Mouse (Mus musculus) myocyte (in vitro differentiated cells): ENCODE measurements around the gene Hexim1. TPM values are rescaled to one million over a fixed set of nuclear protein-coding genes. Genes with fewer than 3 reads are reported as not detected.

Experiments
- H3K27me3 ChIP-seq: one replicate; pipeline ENCODE4 v1.6.1; 2011; ENCODE audit not compliant: control insufficient read depth, insufficient read depth, insufficient read length
- H3K36me3 ChIP-seq: one replicate; pipeline ENCODE4 v1.6.1; 2011; ENCODE audit not compliant: control insufficient read depth, insufficient read depth
- H3K4me2 ChIP-seq: one replicate; pipeline ENCODE4 v1.6.1; 2011; ENCODE audit warnings: low read depth, control low read depth
- H3K4me3 ChIP-seq: one replicate; pipeline ENCODE4 v1.5.1; 2011; ENCODE audit warnings: mild to moderate bottlenecking, control low read depth, moderate library complexity
- H3K79me2 ChIP-seq: one replicate; pipeline ENCODE4 v1.6.1; 2011; ENCODE audit not compliant: control insufficient read depth, insufficient read depth
- H3ac ChIP-seq: one replicate; pipeline ENCODE4 v1.6.1; 2011; ENCODE audit not compliant: control insufficient read depth, insufficient read length
- CEBPB ChIP-seq: IDR thresholded peaks from 2 replicates; pipeline ENCODE4 v1.6.1; 2011; ENCODE audit warnings: mild to moderate bottlenecking, moderate library complexity; ENCODE audit not compliant: poor library complexity, insufficient read depth, severe bottlenecking
- E2F4 ChIP-seq: IDR thresholded peaks from one replicate; pipeline ENCODE4 v1.6.1; 2011; ENCODE audit warnings: mild to moderate bottlenecking, control low read depth, moderate library complexity; ENCODE audit not compliant: insufficient read depth
- MAX ChIP-seq: IDR thresholded peaks from one replicate; pipeline ENCODE4 v1.6.1; 2011; ENCODE audit warnings: low read depth, mild to moderate bottlenecking, control low read depth
- MYOD1 ChIP-seq, 3 experiments: IDR thresholded peaks; one replicate each; pipeline ENCODE4 v1.6.1; 2011; ENCODE audit warnings: control low read depth in 2 of 3, low read depth in 2 of 3, mild to moderate bottlenecking in 2 of 3, moderate library complexity in 1 of 3; ENCODE audit not compliant: insufficient read length in 2 of 3, control insufficient read depth in 1 of 3
- MYOG ChIP-seq, 3 experiments: IDR thresholded peaks; one replicate each; pipeline ENCODE4 v1.6.1; 2011; ENCODE audit warnings: control low read depth in 2 of 3, low read depth in 2 of 3, mild to moderate bottlenecking in 2 of 3; ENCODE audit not compliant: insufficient read length in 2 of 3, control insufficient read depth in 1 of 3, insufficient read depth in 1 of 3
- POLR2A ChIP-seq: IDR thresholded peaks from one replicate; pipeline ENCODE4 v1.6.1; 2011; ENCODE audit warnings: low read depth, mild to moderate bottlenecking, control low read depth, moderate library complexity; ENCODE audit not compliant: insufficient read length
- POLR2AphosphoS2 ChIP-seq: IDR thresholded peaks from one replicate; pipeline ENCODE4 v1.6.1; 2011; ENCODE audit warnings: low read depth, control low read depth; ENCODE audit not compliant: insufficient read length
- REST ChIP-seq: IDR thresholded peaks from one replicate; pipeline ENCODE4 v1.6.1; 2011; ENCODE audit warnings: mild to moderate bottlenecking, control low read depth, moderate library complexity; ENCODE audit not compliant: insufficient read depth, insufficient read length
- SRF ChIP-seq: IDR thresholded peaks from one replicate; pipeline ENCODE4 v1.6.1; 2011; ENCODE audit warnings: low read depth; ENCODE audit not compliant: control insufficient read depth, insufficient read length
- TCF12 ChIP-seq: IDR thresholded peaks from one replicate; pipeline ENCODE4 v1.6.1; 2011; ENCODE audit warnings: mild to moderate bottlenecking, control low read depth; ENCODE audit not compliant: poor library complexity, insufficient read depth, severe bottlenecking
- TCF3 ChIP-seq: IDR thresholded peaks from one replicate; pipeline ENCODE4 v1.6.1; 2011; ENCODE audit warnings: low read depth, control low read depth; ENCODE audit not compliant: insufficient read length
- USF1 ChIP-seq: IDR thresholded peaks from one replicate; pipeline ENCODE4 v1.6.1; 2011; ENCODE audit warnings: low read depth, mild to moderate bottlenecking, control low read depth, moderate library complexity
- polyA plus RNA-seq: library from polyadenylated mRNA; unstranded; fragments of >200 nt; fragmentation: generic; extraction: Trizol; gene quantifications from one replicate; pipeline ENCODE4 v1.2.1, GENCODE M21; 2012; ENCODE audit warnings: missing spikeins

Gene Hexim1
- polyA plus RNA-seq, 1 experiment = 18.7 TPM

GRCm38 (mm10) chr11:103160738-103161137, 44.7 kb downstream of the Hexim1 start:
- Histone ChIP-seq H3K4me3 (no peak overlapping the region), H3K4me2 (no peak overlapping the region), H3K27me3 (no peaks in the 10 kb centered on the region), H3K79me2 (no peaks in the 10 kb centered on the region), H3K36me3 (no peaks in the 10 kb centered on the region), H3ac (no peak overlapping the region)
- TF ChIP-seq MAX (no peak), USF1 (no peak), TCF3 (no peak), MYOD1 (IDR thresholded peaks at IDR 0.05; ENCODE audit: control insufficient read depth in 1 of 3, insufficient read length in 2 of 3, low read depth in 2 of 3) (no peak), CEBPB (no peak), REST (no peak), POLR2AphosphoS2 (no peak), E2F4 (no peak), MYOG (IDR thresholded peaks at IDR 0.05; ENCODE audit: control insufficient read depth in 1 of 3, insufficient read depth in 1 of 3, insufficient read length in 2 of 3, low read depth in 2 of 3) (no peak), SRF (no peak), POLR2A (no peak), TCF12 (no peak)

GRCm38 (mm10) chr11:103161449-103161848, 45.4 kb downstream of the Hexim1 start:
- TF ChIP-seq SRF = no peak
- no peak for TF ChIP-seq TCF12
- TF ChIP-seq MYOD1 (IDR thresholded peaks at IDR 0.05; ENCODE audit: control insufficient read depth in 1 of 3, insufficient read length in 2 of 3, low read depth in 2 of 3) = no peak
- no peak for TF ChIP-seq POLR2AphosphoS2
- no peak for TF ChIP-seq USF1
- TF ChIP-seq MAX = no peak
- TF ChIP-seq POLR2A = no peak
- TF ChIP-seq E2F4 = no peak
- TF ChIP-seq REST = no peak
- TF ChIP-seq TCF3 = no peak
- no peak for TF ChIP-seq MYOG (IDR thresholded peaks at IDR 0.05; ENCODE audit: control insufficient read depth in 1 of 3, insufficient read depth in 1 of 3, insufficient read length in 2 of 3, low read depth in 2 of 3)
- no peak for TF ChIP-seq CEBPB
- no peak overlapping the region for H3ac ChIP-seq
- no peak overlapping the region for H3K4me3 ChIP-seq
- no peak overlapping the region for H3K4me2 ChIP-seq
- H3K27me3 ChIP-seq = no peaks in the 10 kb centered on the region
- H3K36me3 ChIP-seq = no peaks in the 10 kb centered on the region
- H3K79me2 ChIP-seq = no peaks in the 10 kb centered on the region

- no peak overlapping the region for H3ac ChIP-seq
- no peak overlapping the region for H3K4me3 ChIP-seq
- TF ChIP-seq CEBPB (no peak), POLR2AphosphoS2 (no peak), USF1 (no peak), MYOD1 (IDR thresholded peaks at IDR 0.05; ENCODE audit: control insufficient read depth in 1 of 3, insufficient read length in 2 of 3, low read depth in 2 of 3) (no peak), MYOG (IDR thresholded peaks at IDR 0.05; ENCODE audit: control insufficient read depth in 1 of 3, insufficient read depth in 1 of 3, insufficient read length in 2 of 3, low read depth in 2 of 3) (no peak)
- H3K79me2 ChIP-seq = no peaks in the 10 kb centered on the region
- no peaks in the 10 kb centered on the region for H3K36me3 ChIP-seq
- no peak overlapping the region for H3K4me2 ChIP-seq
- H3K27me3 ChIP-seq = no peaks in the 10 kb centered on the region
Observed at GRCm38 (mm10) chr11:103162132-103162531, 46.1 kb downstream of the Hexim1 start.

GRCm38 (mm10) chr11:103164391-103164790, 48.4 kb downstream of the Hexim1 start:
- no peaks in the 10 kb centered on the region for H3K79me2 ChIP-seq
- H3K27me3 ChIP-seq = no peaks in the 10 kb centered on the region
- H3K4me2 ChIP-seq = no peak overlapping the region
- H3ac ChIP-seq = no peak overlapping the region
- TF ChIP-seq MAX (no peak), CEBPB (no peak), SRF (no peak), POLR2AphosphoS2 (no peak), MYOG (IDR thresholded peaks at IDR 0.05; ENCODE audit: control insufficient read depth in 1 of 3, insufficient read depth in 1 of 3, insufficient read length in 2 of 3, low read depth in 2 of 3) (no peak), REST (no peak), POLR2A (no peak), USF1 (no peak), MYOD1 (IDR thresholded peaks at IDR 0.05; ENCODE audit: control insufficient read depth in 1 of 3, insufficient read length in 2 of 3, low read depth in 2 of 3) (no peak), TCF12 (no peak), TCF3 (no peak), E2F4 (no peak)
- H3K36me3 ChIP-seq = no peaks in the 10 kb centered on the region
- no peak overlapping the region for H3K4me3 ChIP-seq

GRCm38 (mm10) chr11:103168690-103169390, 52.8 kb downstream of the Hexim1 start:
- no peak overlapping the region for H3K4me2 ChIP-seq
- H3K4me3 ChIP-seq = no peak overlapping the region
- peaks cover 7% of the 10 kb centered on the region for H3K27me3 ChIP-seq
- no peaks in the 10 kb centered on the region for H3K36me3 ChIP-seq
- no peak for TF ChIP-seq USF1
- H3ac ChIP-seq = no peak overlapping the region
- H3K79me2 ChIP-seq = no peaks in the 10 kb centered on the region

Other genes with a start within 250 kb of the Hexim1 start
- gene Eftud2, start 235.2 kb upstream of the Hexim1 start, polyA plus RNA-seq = 104 TPM
- 1.4 TPM for gene Ccdc103, start 235.0 kb upstream of the Hexim1 start, polyA plus RNA-seq
- gene Fam187a, start 231.1 kb upstream of the Hexim1 start, polyA plus RNA-seq = not detected
- gene Gfap, start 215.3 kb upstream of the Hexim1 start, polyA plus RNA-seq = 0.16 TPM
- 18.4 TPM for gene Kif18b, start 191.1 kb upstream of the Hexim1 start, polyA plus RNA-seq
- gene C1ql1, start 169.5 kb upstream of the Hexim1 start, polyA plus RNA-seq = 0.74 TPM
- gene Nmt1, start 88.0 kb upstream of the Hexim1 start, polyA plus RNA-seq = 77.1 TPM
- 199 TPM for gene Dcakd, start 87.9 kb upstream of the Hexim1 start, polyA plus RNA-seq
- 20.6 TPM for gene Plcd3, start 14.6 kb upstream of the Hexim1 start, polyA plus RNA-seq
- gene Acbd4, start 14.5 kb upstream of the Hexim1 start, polyA plus RNA-seq = 55.2 TPM
- 8.8 TPM for gene Hexim2, start 16.2 kb downstream of the Hexim1 start, polyA plus RNA-seq
- gene Fmnl1, start 54.9 kb downstream of the Hexim1 start, polyA plus RNA-seq = 15.6 TPM
- gene 1700023F06Rik, start 92.3 kb downstream of the Hexim1 start, polyA plus RNA-seq = not detected
- 0.04 TPM for gene Spata32, start 102.2 kb downstream of the Hexim1 start, polyA plus RNA-seq
- 12.9 TPM for gene Map3k14, start 151.2 kb downstream of the Hexim1 start, polyA plus RNA-seq
- gene Arhgap27, start 247.5 kb downstream of the Hexim1 start, polyA plus RNA-seq = 0.31 TPM